Mouse (Mus musculus): ENCODE data around the gene Dnajc13. TPM values are rescaled to one million over a fixed set of nuclear protein-coding genes. Genes with fewer than 3 reads are reported as not detected.

Dnajc13 gene
- polyA plus RNA-seq, 1 experiment = 107 TPM

DNA sequence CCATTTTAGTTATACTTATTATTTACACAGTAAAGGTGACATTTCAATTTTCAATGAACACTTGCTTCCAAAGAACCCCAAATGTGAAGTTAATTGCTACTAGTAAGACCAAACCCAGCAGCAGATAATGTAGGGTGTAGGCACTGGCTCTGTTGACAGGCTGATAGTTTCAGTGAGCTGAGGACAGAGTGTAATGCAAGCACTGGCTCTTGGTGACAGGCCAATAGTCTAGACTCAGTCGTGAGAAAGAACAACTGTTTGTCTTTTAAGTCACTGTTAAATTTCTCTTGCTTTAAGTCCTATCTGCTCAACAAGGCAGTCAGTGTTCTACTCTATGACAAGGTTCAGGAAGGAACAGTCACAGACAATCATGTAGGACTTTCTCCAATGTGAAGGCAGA is 69.4 kb downstream of the Dnajc13 start:
- H3K27ac ChIP-seq (ENCODE audit: insufficient read depth, low read length) = peak overlapping the region; percentile 75
- H3K4me1 ChIP-seq (ENCODE audit: control insufficient read depth, insufficient read depth, low read length) = peaks cover 6% of the 10 kb centered on the region; the same call in 1 of the 2 replicates
- H3K4me3 ChIP-seq (ENCODE audit: insufficient read depth, low read length) = no peak overlapping the region
- TF ChIP-seq CTCF (IDR thresholded peaks at IDR 0.05; ENCODE audit: borderline replicate concordance, insufficient read depth, low read length) (no peak), POLR2A (IDR thresholded peaks at IDR 0.05; ENCODE audit: low read depth, low read length) (no peak)

DNA sequence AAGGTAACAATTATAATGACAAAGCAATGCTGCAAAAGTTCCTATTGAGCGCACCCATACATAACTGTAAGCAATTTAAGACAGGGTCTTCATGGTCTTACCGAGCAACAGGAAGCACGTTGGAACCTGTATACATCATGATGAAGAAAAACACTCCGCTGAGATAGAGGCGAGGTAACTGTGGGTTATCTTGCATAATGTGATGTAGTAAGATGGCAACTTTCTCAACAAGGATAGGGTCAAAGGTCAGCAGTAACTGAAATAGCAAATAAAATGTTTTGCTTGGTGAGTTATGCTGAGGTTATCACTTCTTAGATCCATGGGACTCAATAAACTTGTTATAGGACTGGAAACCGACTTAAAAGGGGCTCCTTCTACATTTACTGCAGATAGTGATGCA is 70.2 kb downstream of the Dnajc13 start:
- Histone ChIP-seq H3K27ac (ENCODE audit: insufficient read depth, low read length) (no peak overlapping the region), H3K4me3 (ENCODE audit: insufficient read depth, low read length) (no peak overlapping the region), H3K4me1 (ENCODE audit: control insufficient read depth, insufficient read depth, low read length) (peaks cover 6% of the 10 kb centered on the region; the same call in 1 of the 2 replicates)
- TF ChIP-seq POLR2A (IDR thresholded peaks at IDR 0.05; ENCODE audit: low read depth, low read length) (no peak), CTCF (IDR thresholded peaks at IDR 0.05; ENCODE audit: borderline replicate concordance, insufficient read depth, low read length) (no peak)

DNA sequence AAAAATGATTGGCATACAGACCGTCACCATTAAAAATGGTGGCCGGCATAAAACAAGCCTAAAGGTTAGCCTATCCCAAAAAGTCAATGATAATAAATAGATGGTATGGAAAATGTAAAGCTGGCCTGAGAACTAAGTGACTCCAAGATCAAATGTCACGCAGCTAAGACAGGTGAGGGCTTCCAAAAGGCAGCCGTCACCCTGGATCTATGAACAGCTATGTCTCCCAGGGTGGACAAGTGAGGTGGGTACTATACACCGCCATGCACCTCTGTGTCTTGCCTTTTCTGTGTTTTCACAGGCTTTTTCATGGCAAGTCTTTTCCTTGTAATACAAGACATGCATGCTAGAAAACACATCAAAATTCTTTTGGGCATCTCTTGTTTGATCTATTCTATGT is 73.1 kb downstream of the Dnajc13 start:
- TF ChIP-seq POLR2A (IDR thresholded peaks at IDR 0.05; ENCODE audit: low read depth, low read length) (no peak), CTCF (IDR thresholded peaks at IDR 0.05; ENCODE audit: borderline replicate concordance, insufficient read depth, low read length) (no peak)

DNA sequence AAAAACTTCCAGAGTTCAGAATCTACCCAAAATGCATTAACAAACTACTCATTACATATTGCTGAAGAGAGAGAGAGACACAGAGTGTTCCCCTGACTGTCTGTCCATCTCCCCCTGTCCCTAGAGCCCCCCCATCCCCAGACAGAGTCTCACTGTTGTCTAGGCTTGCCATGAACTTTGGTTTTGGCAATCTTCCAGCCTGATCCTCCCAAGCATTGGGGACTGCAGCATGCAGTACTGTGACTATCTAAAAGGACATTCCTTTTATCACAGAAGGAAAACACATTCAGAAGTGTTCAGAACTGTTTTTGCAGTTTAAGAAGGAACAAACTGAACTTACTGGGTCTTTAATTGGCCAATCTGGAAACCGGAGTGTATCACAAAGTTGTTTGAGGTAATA is 74.0 kb downstream of the Dnajc13 start:
- Histone ChIP-seq H3K27ac (ENCODE audit: insufficient read depth, low read length) (no peak overlapping the region), H3K4me1 (ENCODE audit: control insufficient read depth, insufficient read depth, low read length) (peaks cover 5% of the 10 kb centered on the region; the same call in 1 of the 2 replicates), H3K4me3 (ENCODE audit: insufficient read depth, low read length) (no peak overlapping the region)
- TF ChIP-seq CTCF (IDR thresholded peaks at IDR 0.05; ENCODE audit: borderline replicate concordance, insufficient read depth, low read length) (no peak), POLR2A (IDR thresholded peaks at IDR 0.05; ENCODE audit: low read depth, low read length) (no peak)

More for the DNA sequence above, 73.1 kb downstream of the Dnajc13 start:
- Histone ChIP-seq H3K27ac (ENCODE audit: insufficient read depth, low read length) (no peak overlapping the region), H3K4me3 (ENCODE audit: insufficient read depth, low read length) (no peak overlapping the region), H3K4me1 (ENCODE audit: control insufficient read depth, insufficient read depth, low read length) (peaks cover 6% of the 10 kb centered on the region; the same call in 1 of the 2 replicates)

DNA sequence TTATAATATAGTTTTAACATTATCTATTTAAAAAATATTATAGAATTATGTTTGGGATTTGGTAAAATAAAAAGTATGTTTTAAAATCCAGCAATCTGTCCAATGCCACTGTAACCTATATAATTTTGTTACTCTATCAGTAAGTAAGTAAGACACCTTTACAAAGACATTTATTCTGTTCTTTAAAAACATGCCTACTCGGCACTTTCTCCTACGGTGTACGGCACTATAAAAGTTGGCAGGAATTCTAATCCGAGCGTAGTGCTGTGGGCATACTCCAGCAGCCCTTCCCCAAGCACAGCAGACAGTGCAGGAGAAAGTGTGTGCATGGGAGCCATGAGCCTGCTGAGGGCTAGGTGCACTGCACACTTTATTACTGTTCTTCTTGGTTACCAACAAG is 75.7 kb downstream of the Dnajc13 start:
- Histone ChIP-seq H3K4me3 (ENCODE audit: insufficient read depth, low read length) (no peak overlapping the region), H3K27ac (ENCODE audit: insufficient read depth, low read length) (no peak overlapping the region), H3K4me1 (ENCODE audit: control insufficient read depth, insufficient read depth, low read length) (no peaks in the 10 kb centered on the region)
- TF ChIP-seq POLR2A (IDR thresholded peaks at IDR 0.05; ENCODE audit: low read depth, low read length) (no peak), CTCF (IDR thresholded peaks at IDR 0.05; ENCODE audit: borderline replicate concordance, insufficient read depth, low read length) (no peak)

DNA sequence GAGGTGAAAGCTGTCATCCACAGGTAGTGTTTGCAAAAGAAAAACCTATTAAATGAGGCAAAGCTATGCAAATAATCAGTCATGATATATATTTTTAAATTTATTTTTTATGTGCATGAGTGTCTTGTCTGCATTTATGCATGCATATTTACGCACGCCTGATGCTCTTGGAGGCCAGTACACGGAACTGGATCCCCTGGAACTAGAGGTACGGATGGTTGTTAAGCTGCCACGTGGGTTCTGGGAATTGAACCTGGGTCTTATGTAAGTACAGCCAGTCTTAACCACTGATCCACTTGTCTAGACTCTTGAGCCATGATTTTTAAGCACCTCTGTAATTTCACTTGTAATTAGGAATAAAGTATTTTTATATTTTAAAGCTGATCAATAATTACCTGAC is 79.5 kb downstream of the Dnajc13 start:
- H3K27ac ChIP-seq (ENCODE audit: insufficient read depth, low read length) = no peak overlapping the region
- no peak for TF ChIP-seq POLR2A (IDR thresholded peaks at IDR 0.05; ENCODE audit: low read depth, low read length)
- TF ChIP-seq CTCF (IDR thresholded peaks at IDR 0.05; ENCODE audit: borderline replicate concordance, insufficient read depth, low read length) = no peak
- no peak overlapping the region for H3K4me3 ChIP-seq (ENCODE audit: insufficient read depth, low read length)
- no peaks in the 10 kb centered on the region for H3K4me1 ChIP-seq (ENCODE audit: control insufficient read depth, insufficient read depth, low read length)

DNA sequence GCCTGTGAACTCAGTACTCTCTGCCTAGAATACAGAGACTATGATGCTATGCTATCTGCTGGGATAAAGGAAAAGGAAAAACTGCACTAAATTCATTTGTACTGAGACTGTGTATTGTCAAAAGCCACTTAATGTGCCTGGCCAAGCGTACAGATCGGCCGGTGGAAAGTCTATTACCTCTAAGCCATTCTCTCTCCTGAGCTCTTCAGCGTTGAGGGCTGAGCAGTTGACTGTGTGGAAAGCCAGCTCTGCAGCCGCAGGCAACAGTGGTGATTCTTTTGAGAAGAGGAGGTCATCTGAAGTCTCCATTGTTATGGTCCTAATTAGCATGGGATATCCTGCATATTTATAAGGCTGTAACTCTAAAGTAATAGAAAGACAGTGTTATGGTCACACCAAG is 80.4 kb downstream of the Dnajc13 start:
- no peaks in the 10 kb centered on the region for H3K4me1 ChIP-seq (ENCODE audit: control insufficient read depth, insufficient read depth, low read length)
- no peak overlapping the region for H3K4me3 ChIP-seq (ENCODE audit: insufficient read depth, low read length)
- no peak overlapping the region for H3K27ac ChIP-seq (ENCODE audit: insufficient read depth, low read length)
- TF ChIP-seq POLR2A (IDR thresholded peaks at IDR 0.05; ENCODE audit: low read depth, low read length) (no peak), CTCF (IDR thresholded peaks at IDR 0.05; ENCODE audit: borderline replicate concordance, insufficient read depth, low read length) (no peak)

DNA sequence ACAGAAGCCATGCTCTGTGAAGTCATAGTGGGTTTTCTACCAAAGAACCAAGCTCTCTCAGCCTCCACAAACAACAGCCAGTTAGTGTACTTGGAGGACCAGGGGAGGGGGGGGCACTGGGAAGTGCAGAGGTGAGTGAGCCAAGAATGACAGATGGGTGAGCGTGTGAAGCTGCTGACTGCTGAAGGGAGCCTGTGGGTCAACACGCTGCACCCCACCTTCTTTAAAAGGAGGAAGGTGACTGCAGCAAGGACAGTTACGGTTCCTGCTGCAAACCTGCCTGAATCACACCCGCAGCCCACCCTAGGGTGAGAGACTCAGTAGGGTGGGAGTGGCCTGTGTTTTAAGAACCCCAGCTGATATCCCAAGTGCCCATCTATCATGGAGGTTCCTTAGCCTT is 81.1 kb downstream of the Dnajc13 start:
- TF ChIP-seq CTCF (IDR thresholded peaks at IDR 0.05; ENCODE audit: borderline replicate concordance, insufficient read depth, low read length) (no peak), POLR2A (IDR thresholded peaks at IDR 0.05; ENCODE audit: low read depth, low read length) (no peak)
- H3K4me1 ChIP-seq (ENCODE audit: control insufficient read depth, insufficient read depth, low read length) = no peaks in the 10 kb centered on the region
- H3K4me3 ChIP-seq (ENCODE audit: insufficient read depth, low read length) = no peak overlapping the region
- H3K27ac ChIP-seq (ENCODE audit: insufficient read depth, low read length) = no peak overlapping the region

DNA sequence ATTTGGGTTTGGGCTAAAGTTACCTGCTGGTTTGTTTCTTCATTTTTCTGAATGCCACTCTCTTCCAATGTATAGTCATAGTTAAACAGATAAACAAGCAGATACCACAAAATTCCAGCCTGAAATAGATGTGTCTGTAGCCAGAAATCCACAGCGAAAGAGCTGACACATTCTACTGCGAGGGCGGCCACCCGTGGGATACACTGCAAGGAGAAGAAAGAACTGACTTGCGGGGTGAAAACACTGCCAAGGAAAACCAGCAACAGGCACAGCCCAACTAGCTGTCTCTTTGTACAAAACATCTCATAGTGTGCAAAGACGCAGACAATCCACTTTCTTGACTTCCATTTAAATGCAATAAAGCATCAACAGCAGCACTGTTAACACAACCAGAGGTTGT is 82.7 kb downstream of the Dnajc13 start:
- TF ChIP-seq POLR2A (IDR thresholded peaks at IDR 0.05; ENCODE audit: low read depth, low read length) (no peak), CTCF (IDR thresholded peaks at IDR 0.05; ENCODE audit: borderline replicate concordance, insufficient read depth, low read length) (no peak)
- no peaks in the 10 kb centered on the region for H3K4me1 ChIP-seq (ENCODE audit: control insufficient read depth, insufficient read depth, low read length)
- H3K27ac ChIP-seq (ENCODE audit: insufficient read depth, low read length) = no peak overlapping the region
- H3K4me3 ChIP-seq (ENCODE audit: insufficient read depth, low read length) = no peak overlapping the region

DNA sequence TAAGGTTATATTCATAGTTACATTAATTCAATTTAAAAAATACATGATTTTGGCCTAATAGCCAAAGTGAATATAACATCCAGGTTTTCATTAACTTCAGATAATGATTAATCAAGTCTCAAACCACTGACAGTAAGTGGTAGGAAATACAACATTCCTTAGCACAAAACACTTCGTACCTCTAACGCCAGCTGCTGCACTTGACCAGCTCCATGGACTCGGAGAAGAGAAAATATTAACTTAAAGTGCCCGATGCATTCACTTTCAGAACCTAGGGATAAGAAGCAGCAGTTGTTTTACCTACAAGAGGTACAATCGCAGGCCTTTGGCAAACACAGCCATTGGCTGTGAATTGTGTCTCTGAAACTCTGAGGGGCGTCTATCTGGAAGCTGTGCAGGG is 90.4 kb downstream of the Dnajc13 start:
- no peak overlapping the region for H3K4me3 ChIP-seq (ENCODE audit: insufficient read depth, low read length)
- no peak for TF ChIP-seq CTCF (IDR thresholded peaks at IDR 0.05; ENCODE audit: borderline replicate concordance, insufficient read depth, low read length)
- no peak for TF ChIP-seq POLR2A (IDR thresholded peaks at IDR 0.05; ENCODE audit: low read depth, low read length)
- H3K27ac ChIP-seq (ENCODE audit: insufficient read depth, low read length) = no peak overlapping the region
- no peaks in the 10 kb centered on the region for H3K4me1 ChIP-seq (ENCODE audit: control insufficient read depth, insufficient read depth, low read length)

DNA sequence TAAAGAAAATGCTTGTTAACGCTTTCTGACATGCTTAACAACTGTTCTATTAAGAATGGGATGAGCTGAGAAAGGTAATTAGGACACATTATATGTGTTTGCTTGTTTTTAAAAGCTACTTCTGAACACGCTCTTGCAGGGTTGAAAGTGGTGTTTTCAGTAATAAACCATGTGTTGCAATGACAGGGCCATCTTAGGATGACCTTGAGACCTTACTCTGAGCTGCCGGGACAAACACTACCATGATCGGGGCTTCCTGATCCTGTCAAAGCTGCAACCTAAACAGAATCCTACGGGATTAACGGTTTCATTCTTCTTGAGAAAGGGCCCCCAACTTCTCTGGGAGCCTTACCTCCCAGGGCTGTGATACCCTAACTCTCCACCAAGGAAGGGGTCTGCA is 91.1 kb downstream of the Dnajc13 start:
- H3K27ac ChIP-seq (ENCODE audit: insufficient read depth, low read length) = no peak overlapping the region
- H3K4me3 ChIP-seq (ENCODE audit: insufficient read depth, low read length) = no peak overlapping the region
- TF ChIP-seq POLR2A (IDR thresholded peaks at IDR 0.05; ENCODE audit: low read depth, low read length) = no peak
- no peak for TF ChIP-seq CTCF (IDR thresholded peaks at IDR 0.05; ENCODE audit: borderline replicate concordance, insufficient read depth, low read length)
- no peaks in the 10 kb centered on the region for H3K4me1 ChIP-seq (ENCODE audit: control insufficient read depth, insufficient read depth, low read length)
